Mouse (Mus musculus): ENCODE measurements around the gene Tnik. TPM values are rescaled to one million over a fixed set of nuclear protein-coding genes. Genes with fewer than 3 reads are reported as not detected.

Tnik gene
- polyA plus RNA-seq, 1 experiment from 2014 or later, result 37.8 TPM

DNA sequence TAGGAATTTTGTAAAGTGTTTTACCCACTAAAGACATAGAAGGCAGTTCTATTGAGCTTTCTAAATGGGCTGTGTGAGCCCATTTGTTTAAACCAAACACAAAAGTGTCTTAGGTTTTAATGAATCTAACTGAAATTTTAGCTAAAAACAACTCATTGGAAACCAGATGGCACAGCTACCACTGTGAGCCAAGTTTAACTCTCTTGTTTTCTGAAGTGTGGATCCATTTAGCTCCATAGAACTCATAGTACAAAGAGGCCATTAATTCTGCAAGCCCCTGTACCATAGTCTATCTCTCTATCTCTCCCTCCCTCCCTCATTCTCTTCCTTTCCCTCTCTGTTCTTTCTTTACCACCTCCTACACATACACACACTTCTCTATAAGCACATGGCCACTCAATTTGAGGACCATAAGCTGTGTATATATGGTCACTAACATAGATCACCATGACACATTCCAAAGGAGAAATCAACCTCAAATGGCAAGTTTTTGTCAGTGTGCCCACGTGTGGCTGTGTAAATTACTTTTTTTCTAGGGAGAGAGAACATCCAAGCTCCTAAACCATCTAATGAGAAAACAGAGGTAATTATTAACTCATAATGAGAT is 204.2 kb downstream of the Tnik start:
- no peak overlapping the region for H3K27ac ChIP-seq

DNA sequence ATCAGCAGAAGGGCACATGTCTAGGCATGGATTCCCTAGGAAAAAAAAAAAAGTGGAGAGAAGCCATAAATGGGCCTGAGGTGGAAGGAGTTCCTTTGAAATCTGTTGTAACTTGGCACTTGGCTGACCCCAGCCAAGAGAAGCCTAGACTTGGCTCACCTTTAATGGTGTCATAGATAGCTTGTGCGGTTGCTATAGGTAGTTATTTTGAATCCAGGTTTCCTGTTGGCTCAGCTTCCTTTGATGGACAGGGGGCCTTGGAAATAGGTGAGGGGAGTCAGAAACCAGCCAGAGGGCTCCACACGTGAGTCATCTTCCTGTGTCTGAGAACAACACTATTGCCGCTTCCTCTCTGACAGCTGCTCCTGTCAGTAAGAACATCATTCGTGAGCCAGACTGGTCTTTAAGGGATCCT is 204.9 kb downstream of the Tnik start:
- 82% methylated on average over 4 of the region's 4 CpGs for WGBS

More for the DNA sequence above, 204.2 kb downstream of the Tnik start:
- H3K27me3 ChIP-seq, result no peaks in the 10 kb centered on the region
- no peak overlapping the region for H3K4me3 ChIP-seq (replicated peaks)
- H3K9ac ChIP-seq, result no peak overlapping the region
- no peaks in the 10 kb centered on the region for H3K4me1 ChIP-seq
- no peak overlapping the region for H3K4me2 ChIP-seq
- 50% methylated on average over 1 of the region's 1 CpGs for WGBS
- H3K36me3 ChIP-seq (replicated peaks), result no peaks in the 10 kb centered on the region
- no peaks in the 10 kb centered on the region for H3K9me3 ChIP-seq
- no peak for ATAC-seq (ENCODE audit: low FRiP score)

DNA sequence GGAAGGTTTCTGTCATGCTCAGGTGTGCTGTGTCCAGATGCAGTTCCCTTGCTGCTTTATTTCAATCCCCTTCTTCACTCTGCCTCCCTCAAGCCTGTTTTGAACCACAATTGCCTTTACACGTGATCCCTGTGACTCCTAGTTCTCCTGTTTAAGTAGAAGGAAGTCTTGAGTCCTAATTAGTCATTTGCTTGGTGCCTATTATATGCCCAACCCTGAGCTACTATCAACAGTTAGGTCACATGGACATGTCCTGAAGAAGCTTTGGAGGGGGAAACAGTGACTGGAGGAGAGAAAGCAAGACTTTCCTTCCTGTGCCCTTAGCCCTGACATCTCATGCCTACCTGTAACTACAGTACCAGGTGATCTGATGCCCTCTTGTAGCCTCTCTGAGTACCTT is 210.4 kb downstream of the Tnik start:
- H3K4me3 ChIP-seq (replicated peaks), result no peak overlapping the region
- no peaks in the 10 kb centered on the region for H3K36me3 ChIP-seq (replicated peaks)
- H3K4me2 ChIP-seq, result no peak overlapping the region
- no peak for ATAC-seq (ENCODE audit: low FRiP score)
- no peaks in the 10 kb centered on the region for H3K27me3 ChIP-seq
- no peak overlapping the region for H3K9ac ChIP-seq
- H3K27ac ChIP-seq, result no peak overlapping the region
- no peaks in the 10 kb centered on the region for H3K9me3 ChIP-seq
- WGBS, result 70% methylated on average over 1 of the region's 1 CpGs
- no peaks in the 10 kb centered on the region for H3K4me1 ChIP-seq

More for the DNA sequence above, 204.9 kb downstream of the Tnik start:
- H3K27ac ChIP-seq, result no peak overlapping the region
- no peak overlapping the region for H3K4me3 ChIP-seq (replicated peaks)
- ATAC-seq (ENCODE audit: low FRiP score), result no peak
- no peaks in the 10 kb centered on the region for H3K27me3 ChIP-seq
- no peaks in the 10 kb centered on the region for H3K9me3 ChIP-seq
- no peak overlapping the region for H3K4me2 ChIP-seq
- H3K4me1 ChIP-seq, result no peaks in the 10 kb centered on the region
- no peak overlapping the region for H3K9ac ChIP-seq
- H3K36me3 ChIP-seq (replicated peaks), result no peaks in the 10 kb centered on the region

DNA sequence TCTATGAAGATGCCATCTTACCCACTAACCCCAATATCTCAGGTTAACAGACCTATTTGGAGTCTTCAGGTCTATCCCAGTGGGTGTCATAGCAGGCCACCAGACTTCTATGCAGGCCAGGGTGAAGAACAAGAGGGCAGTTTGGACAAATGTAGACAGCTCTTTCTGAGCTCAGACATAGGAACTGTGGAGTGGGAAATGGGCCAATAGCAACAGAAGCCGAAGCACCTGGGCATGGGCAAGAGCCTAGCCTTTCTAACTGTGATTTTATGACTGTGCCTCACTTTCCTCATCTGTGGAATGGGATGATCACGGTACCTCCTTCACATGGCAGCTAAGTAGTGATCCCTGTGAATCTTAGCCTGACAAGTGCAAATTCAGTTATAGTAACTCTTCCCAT is 214.4 kb downstream of the Tnik start:
- ATAC-seq (ENCODE audit: low FRiP score), result no peak
- 95% methylated on average over 2 of the region's 2 CpGs for WGBS

DNA sequence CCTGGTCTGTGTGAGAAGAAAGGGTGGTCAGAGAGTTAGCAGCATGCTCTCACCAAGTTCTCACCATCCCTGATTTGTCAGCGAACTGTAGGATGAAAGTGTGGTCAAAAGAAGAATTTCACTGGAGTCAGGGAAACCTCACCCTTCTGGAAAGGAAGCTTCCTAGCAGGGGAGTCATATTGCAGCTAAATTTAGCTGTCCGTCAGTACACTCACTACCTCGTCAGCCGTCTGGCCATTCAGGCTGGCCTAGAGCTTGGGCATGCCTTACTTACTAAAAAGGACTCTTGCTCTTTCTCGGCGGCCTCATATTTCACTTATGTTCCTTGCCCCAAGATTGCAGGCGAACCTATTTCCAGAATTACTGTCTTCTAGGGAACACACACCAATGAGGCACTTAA is 222.7 kb downstream of the Tnik start:
- WGBS, result 86% methylated on average over 7 of the region's 7 CpGs
- no peaks in the 10 kb centered on the region for H3K36me3 ChIP-seq (replicated peaks)
- no peaks in the 10 kb centered on the region for H3K9me3 ChIP-seq
- H3K9ac ChIP-seq, result no peak overlapping the region
- peaks cover 10% of the 10 kb centered on the region; the same call in 1 of the 2 replicates for H3K4me1 ChIP-seq
- no peak overlapping the region for H3K4me3 ChIP-seq (replicated peaks)
- H3K27me3 ChIP-seq, result no peaks in the 10 kb centered on the region
- no peak for ATAC-seq (ENCODE audit: low FRiP score)
- H3K4me2 ChIP-seq, result no peak overlapping the region
- H3K27ac ChIP-seq, result no peak overlapping the region

More for the DNA sequence above, 214.4 kb downstream of the Tnik start:
- H3K9ac ChIP-seq, result no peak overlapping the region
- H3K27ac ChIP-seq, result no peak overlapping the region
- H3K4me2 ChIP-seq, result no peak overlapping the region
- H3K4me1 ChIP-seq, result peaks cover 6% of the 10 kb centered on the region; the same call in 1 of the 2 replicates
- no peak overlapping the region for H3K4me3 ChIP-seq (replicated peaks)
- H3K36me3 ChIP-seq (replicated peaks), result no peaks in the 10 kb centered on the region
- H3K9me3 ChIP-seq, result no peaks in the 10 kb centered on the region
- H3K27me3 ChIP-seq, result no peaks in the 10 kb centered on the region

DNA sequence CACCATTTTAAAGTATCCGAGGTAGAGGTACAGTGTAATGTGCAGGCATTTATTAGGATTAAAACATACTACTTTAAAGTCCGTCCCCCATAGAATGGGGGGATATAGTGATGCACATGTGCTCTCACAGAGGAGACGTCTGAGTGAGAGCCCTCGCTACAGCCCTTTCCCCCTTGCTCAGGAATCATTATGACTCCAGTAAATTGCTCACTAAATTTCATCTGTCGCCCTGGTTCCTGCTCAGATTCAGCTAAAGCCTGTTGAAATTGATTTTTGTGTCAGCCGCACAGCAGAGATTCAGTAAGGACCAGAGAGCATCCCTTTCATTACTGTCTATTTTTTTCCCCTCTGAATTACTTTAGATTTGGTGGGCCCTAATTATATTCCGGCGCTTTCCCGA is 224.4 kb downstream of the Tnik start:
- WGBS, result 68% methylated on average over 9 of the region's 9 CpGs

DNA sequence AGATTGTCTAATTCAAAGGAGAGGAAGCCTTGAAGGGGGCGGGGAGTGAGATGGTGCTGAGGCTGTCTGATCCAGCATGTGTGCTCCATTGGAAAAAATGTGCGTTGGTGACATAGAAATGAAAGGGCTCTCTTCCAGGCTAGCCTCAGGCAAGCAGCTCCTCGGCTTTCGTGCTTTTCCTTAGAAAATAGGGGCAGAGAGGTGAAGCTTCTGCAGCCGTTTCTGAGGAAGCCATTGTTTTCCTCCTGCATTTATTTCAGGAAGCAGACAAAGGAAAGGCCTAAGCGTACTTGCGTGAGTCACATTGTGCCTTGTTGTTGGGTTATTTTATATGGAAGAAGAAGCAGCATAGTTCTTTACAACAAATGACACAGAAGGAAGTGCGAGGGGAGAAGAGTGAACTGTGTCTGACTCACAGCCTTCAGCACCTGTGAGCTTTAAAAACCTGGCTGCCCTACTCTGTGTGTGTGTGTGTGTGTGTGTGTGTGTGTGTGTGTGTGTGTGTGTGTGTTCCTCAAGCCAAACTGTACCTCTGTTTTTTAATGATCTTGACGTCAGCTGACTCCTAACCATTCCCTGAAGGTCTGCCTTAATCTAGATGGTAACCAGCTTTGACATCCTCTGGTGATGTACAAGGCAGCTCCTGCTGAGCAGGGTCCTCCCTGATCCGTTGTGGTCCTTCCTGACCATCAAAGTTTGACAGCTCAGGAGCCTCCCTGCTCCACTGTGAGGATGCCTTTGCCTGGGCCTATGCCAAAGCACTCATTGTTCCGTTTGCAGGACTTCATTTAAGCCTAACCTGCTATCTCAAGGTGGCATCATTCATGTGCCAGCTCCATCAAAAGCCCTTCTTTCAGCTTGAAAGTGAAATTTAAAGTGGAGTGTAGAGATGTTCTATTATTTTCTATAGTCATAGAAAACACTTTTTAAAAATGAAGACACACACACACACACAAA is 228.3 kb downstream of the Tnik start:
- 20% methylated on average over 11 of the region's 11 CpGs for WGBS
- Histone ChIP-seq H3K9me3 (no peaks in the 10 kb centered on the region), H3K27me3 (no peaks in the 10 kb centered on the region), H3K4me3 (replicated peaks) (no peak overlapping the region), H3K27ac (peak overlapping the region; percentile 80), H3K9ac (no peak overlapping the region), H3K4me1 (peaks cover 17% of the 10 kb centered on the region), H3K36me3 (replicated peaks) (no peaks in the 10 kb centered on the region), H3K4me2 (no peak overlapping the region)
- ATAC-seq (ENCODE audit: low FRiP score), result peak; percentile 27; the same call in 1 of the 2 replicates

More for the DNA sequence above, 224.4 kb downstream of the Tnik start:
- no peaks in the 10 kb centered on the region for H3K36me3 ChIP-seq (replicated peaks)
- H3K27me3 ChIP-seq, result no peaks in the 10 kb centered on the region
- 0 out of 2 replicates have a peak, but pooled peaks have one; percentile 10 for ATAC-seq (ENCODE audit: low FRiP score)
- H3K27ac ChIP-seq, result 0 out of 2 replicates have a peak overlapping the region, but pooled peaks have one; percentile 31
- H3K4me3 ChIP-seq (replicated peaks), result no peak overlapping the region
- no peak overlapping the region for H3K4me2 ChIP-seq
- H3K4me1 ChIP-seq, result peaks cover 17% of the 10 kb centered on the region
- no peak overlapping the region for H3K9ac ChIP-seq
- no peaks in the 10 kb centered on the region for H3K9me3 ChIP-seq

DNA sequence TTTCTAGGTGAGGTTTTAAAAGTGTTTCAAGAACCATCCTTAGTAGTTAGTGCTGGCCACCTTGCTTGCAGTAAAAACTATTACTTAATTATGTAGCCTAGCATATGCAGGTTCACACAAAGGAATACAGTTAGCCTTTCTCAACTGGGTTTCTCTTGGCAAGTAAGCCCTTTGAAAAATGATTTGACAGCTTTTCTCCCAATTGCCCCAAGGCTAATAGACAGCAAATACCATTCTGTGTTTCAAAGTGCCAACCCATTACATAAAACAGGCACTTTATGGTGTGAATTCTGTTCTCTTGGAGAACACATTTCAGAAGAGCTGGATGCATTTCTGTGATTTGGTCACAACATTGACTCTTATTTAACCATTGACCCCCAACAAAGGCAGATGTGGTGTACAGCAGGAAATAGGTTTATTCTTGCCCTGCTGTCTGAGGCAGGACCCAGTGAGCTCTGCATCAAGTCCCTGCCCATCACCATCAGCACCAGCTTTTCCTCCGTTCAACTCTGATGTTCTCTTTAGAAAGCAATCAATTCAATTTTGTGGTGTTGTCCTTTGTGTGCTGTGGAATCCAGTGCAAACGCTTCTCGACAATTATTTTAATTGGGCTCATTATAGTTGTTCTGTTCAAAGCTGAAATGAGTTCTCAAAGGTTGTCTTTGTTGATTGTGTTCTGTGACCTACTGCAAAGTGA is 233.9 kb downstream of the Tnik start:
- WGBS, result 28% methylated on average over 3 of the region's 3 CpGs
- H3K27ac ChIP-seq, result no peak overlapping the region
- no peak; the same call in 1 of the 2 replicates for ATAC-seq (ENCODE audit: low FRiP score)
- H3K36me3 ChIP-seq (replicated peaks), result no peaks in the 10 kb centered on the region
- H3K4me2 ChIP-seq, result no peak overlapping the region
- no peak overlapping the region for H3K9ac ChIP-seq
- no peaks in the 10 kb centered on the region for H3K9me3 ChIP-seq
- peaks cover 6% of the 10 kb centered on the region for H3K4me1 ChIP-seq
- no peak overlapping the region for H3K4me3 ChIP-seq (replicated peaks)
- no peaks in the 10 kb centered on the region for H3K27me3 ChIP-seq

DNA sequence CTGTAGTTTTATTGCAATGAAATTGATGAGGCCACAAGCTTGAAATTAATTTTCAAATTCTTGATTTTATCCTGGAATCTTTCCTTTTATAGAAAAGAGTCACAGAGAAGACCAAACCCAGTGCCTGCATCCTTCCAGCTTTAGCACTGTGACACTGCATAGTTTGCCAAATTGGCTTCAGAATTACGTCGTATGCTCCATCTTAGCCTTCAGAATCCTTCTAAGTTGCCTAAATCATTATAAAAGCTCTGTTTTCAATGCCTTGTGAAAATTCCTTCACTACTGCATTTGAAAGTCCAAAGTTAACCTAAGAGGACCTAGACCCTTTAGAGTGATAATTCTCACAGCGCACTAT is 234.5 kb downstream of the Tnik start:
- no peak for ATAC-seq (ENCODE audit: low FRiP score)
- H3K4me3 ChIP-seq (replicated peaks), result no peak overlapping the region
- H3K36me3 ChIP-seq (replicated peaks), result no peaks in the 10 kb centered on the region
- no peak overlapping the region for H3K4me2 ChIP-seq
- H3K4me1 ChIP-seq, result peaks cover 6% of the 10 kb centered on the region; the same call in 1 of the 2 replicates
- H3K9ac ChIP-seq, result no peak overlapping the region
- H3K27me3 ChIP-seq, result no peaks in the 10 kb centered on the region
- WGBS, result 79% methylated on average over 3 of the region's 3 CpGs
- H3K9me3 ChIP-seq, result no peaks in the 10 kb centered on the region
- no peak overlapping the region for H3K27ac ChIP-seq

DNA sequence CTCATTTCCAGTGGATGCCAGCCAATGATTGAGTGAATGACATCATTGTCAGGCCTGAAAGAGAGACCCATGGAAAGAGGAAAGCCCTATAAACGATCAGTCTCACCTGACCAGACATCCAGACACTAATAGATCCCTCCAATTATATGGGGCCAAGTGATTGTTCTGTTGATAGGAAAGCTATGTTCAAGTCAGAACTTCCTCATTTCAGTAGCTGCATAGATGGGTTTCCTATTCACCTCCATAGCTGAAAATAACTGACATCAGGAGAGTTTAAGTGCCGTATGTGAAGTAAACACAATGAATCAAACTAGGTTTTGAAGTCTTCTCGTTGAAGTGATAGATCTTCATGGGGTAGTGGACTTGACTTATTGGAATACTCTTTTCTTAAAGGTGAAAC is 239.7 kb downstream of the Tnik start:
- Histone ChIP-seq H3K27me3 (no peaks in the 10 kb centered on the region), H3K9ac (no peak overlapping the region), H3K27ac (no peak overlapping the region), H3K4me3 (replicated peaks) (no peak overlapping the region), H3K4me2 (no peak overlapping the region), H3K4me1 (0 out of 2 replicates have a peak, but pooled peaks cover 3% of the 10 kb centered on the region), H3K9me3 (no peaks in the 10 kb centered on the region), H3K36me3 (replicated peaks) (no peaks in the 10 kb centered on the region)
- WGBS, result 88% methylated on average over 3 of the region's 3 CpGs
- no peak for ATAC-seq (ENCODE audit: low FRiP score)

DNA sequence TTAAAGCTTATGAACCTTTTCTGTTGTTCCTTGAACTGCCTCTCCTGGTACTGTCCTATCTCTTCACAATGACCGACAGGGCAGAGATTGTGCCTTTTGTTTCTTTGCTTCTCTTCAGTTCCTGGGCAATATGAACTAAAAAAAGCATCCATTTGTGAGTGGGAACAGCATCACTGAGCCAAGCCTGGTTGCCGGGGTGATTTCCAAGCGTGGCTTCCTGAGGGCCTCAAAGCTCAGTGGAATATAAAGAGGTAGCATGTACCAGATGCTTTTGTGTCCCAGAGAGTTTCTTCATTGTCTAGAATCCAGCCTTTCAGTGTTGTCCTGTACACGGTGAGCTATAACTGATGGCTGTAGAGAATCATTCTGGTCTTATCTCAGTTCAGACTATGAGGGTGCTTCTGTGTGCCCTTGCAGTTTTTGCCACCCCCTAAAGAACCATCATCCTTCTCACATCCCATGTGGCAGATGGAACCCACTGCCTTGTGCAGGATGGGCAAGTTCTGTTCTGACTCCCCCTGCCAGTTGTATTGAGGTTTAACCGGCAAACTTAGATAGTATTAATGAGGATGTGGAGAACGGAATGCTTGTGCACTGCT is 246.4 kb downstream of the Tnik start:
- H3K36me3 ChIP-seq (replicated peaks), result 0 out of 2 replicates have a peak, but pooled peaks cover 3% of the 10 kb centered on the region
- no peaks in the 10 kb centered on the region for H3K9me3 ChIP-seq
- no peak for ATAC-seq (ENCODE audit: low FRiP score)
- H3K4me1 ChIP-seq, result peaks cover 10% of the 10 kb centered on the region
- no peak overlapping the region for H3K4me3 ChIP-seq (replicated peaks)
- H3K9ac ChIP-seq, result no peak overlapping the region
- no peak overlapping the region for H3K27ac ChIP-seq
- no peaks in the 10 kb centered on the region for H3K27me3 ChIP-seq
- no peak overlapping the region for H3K4me2 ChIP-seq
- 68% methylated on average over 6 of the region's 6 CpGs for WGBS

DNA sequence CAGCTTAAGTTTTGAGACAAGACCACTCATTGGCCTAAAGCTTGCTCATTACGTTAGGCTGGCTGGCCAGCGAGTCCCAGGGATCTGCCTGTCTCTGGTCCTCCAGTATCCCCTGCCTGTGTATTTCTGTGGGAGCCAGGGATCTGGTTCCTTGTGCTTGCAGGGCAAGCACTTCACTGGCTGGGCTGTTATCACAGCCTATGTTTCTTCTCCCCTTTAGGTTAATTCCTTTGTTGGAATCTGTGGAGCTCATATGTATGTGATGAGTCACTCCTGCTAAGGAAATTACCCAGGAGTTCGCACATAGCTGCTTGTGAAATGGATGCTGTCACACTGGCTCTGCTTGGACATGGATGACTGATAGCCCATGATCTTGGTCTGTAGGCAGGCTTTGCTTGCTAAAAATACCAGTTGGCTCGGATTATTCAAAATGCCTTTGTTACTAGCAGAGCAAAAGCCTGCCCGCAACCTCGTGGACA is 260.0 kb downstream of the Tnik start:
- Histone ChIP-seq H3K4me2 (no peak overlapping the region), H3K27ac (no peak overlapping the region), H3K4me1 (peaks cover 6% of the 10 kb centered on the region; the same call in 1 of the 2 replicates), H3K4me3 (replicated peaks) (no peak overlapping the region), H3K9me3 (no peaks in the 10 kb centered on the region), H3K36me3 (replicated peaks) (no peaks in the 10 kb centered on the region), H3K9ac (no peak overlapping the region), H3K27me3 (no peaks in the 10 kb centered on the region)
- no peak for ATAC-seq (ENCODE audit: low FRiP score)
- WGBS, result 61% methylated on average over 6 of the region's 6 CpGs

All from forebrain, embryonic 12.5 days (tissue).